Mouse (Mus musculus) myocyte (in vitro differentiated cells): Measurements from ENCODE around the gene Mageb18. TPM values are rescaled to one million over a fixed set of nuclear protein-coding genes. Genes with fewer than 3 reads are reported as not detected.

Experiments used
- H3K27me3 ChIP-seq: one replicate; pipeline ENCODE4 v1.6.1; 2011; ENCODE audit not compliant: control insufficient read depth, insufficient read depth, insufficient read length
- H3K36me3 ChIP-seq: one replicate; pipeline ENCODE4 v1.6.1; 2011; ENCODE audit not compliant: control insufficient read depth, insufficient read depth
- H3K4me2 ChIP-seq: one replicate; pipeline ENCODE4 v1.6.1; 2011; ENCODE audit warnings: low read depth, control low read depth
- H3K4me3 ChIP-seq: one replicate; pipeline ENCODE4 v1.5.1; 2011; ENCODE audit warnings: mild to moderate bottlenecking, control low read depth, moderate library complexity
- H3K79me2 ChIP-seq: one replicate; pipeline ENCODE4 v1.6.1; 2011; ENCODE audit not compliant: control insufficient read depth, insufficient read depth
- H3ac ChIP-seq: one replicate; pipeline ENCODE4 v1.6.1; 2011; ENCODE audit not compliant: control insufficient read depth, insufficient read length
- CEBPB ChIP-seq: IDR thresholded peaks from 2 replicates; pipeline ENCODE4 v1.6.1; 2011; ENCODE audit warnings: mild to moderate bottlenecking, moderate library complexity; ENCODE audit not compliant: poor library complexity, insufficient read depth, severe bottlenecking
- E2F4 ChIP-seq: IDR thresholded peaks from one replicate; pipeline ENCODE4 v1.6.1; 2011; ENCODE audit warnings: mild to moderate bottlenecking, control low read depth, moderate library complexity; ENCODE audit not compliant: insufficient read depth
- MAX ChIP-seq: IDR thresholded peaks from one replicate; pipeline ENCODE4 v1.6.1; 2011; ENCODE audit warnings: low read depth, mild to moderate bottlenecking, control low read depth
- MYOD1 ChIP-seq, 3 experiments: IDR thresholded peaks; one replicate each; pipeline ENCODE4 v1.6.1; 2011; ENCODE audit warnings: control low read depth in 2 of 3, low read depth in 2 of 3, mild to moderate bottlenecking in 2 of 3, moderate library complexity in 1 of 3; ENCODE audit not compliant: insufficient read length in 2 of 3, control insufficient read depth in 1 of 3
- MYOG ChIP-seq, 3 experiments: IDR thresholded peaks; one replicate each; pipeline ENCODE4 v1.6.1; 2011; ENCODE audit warnings: control low read depth in 2 of 3, low read depth in 2 of 3, mild to moderate bottlenecking in 2 of 3; ENCODE audit not compliant: insufficient read length in 2 of 3, control insufficient read depth in 1 of 3, insufficient read depth in 1 of 3
- POLR2A ChIP-seq: IDR thresholded peaks from one replicate; pipeline ENCODE4 v1.6.1; 2011; ENCODE audit warnings: low read depth, mild to moderate bottlenecking, control low read depth, moderate library complexity; ENCODE audit not compliant: insufficient read length
- POLR2AphosphoS2 ChIP-seq: IDR thresholded peaks from one replicate; pipeline ENCODE4 v1.6.1; 2011; ENCODE audit warnings: low read depth, control low read depth; ENCODE audit not compliant: insufficient read length
- REST ChIP-seq: IDR thresholded peaks from one replicate; pipeline ENCODE4 v1.6.1; 2011; ENCODE audit warnings: mild to moderate bottlenecking, control low read depth, moderate library complexity; ENCODE audit not compliant: insufficient read depth, insufficient read length
- SRF ChIP-seq: IDR thresholded peaks from one replicate; pipeline ENCODE4 v1.6.1; 2011; ENCODE audit warnings: low read depth; ENCODE audit not compliant: control insufficient read depth, insufficient read length
- TCF12 ChIP-seq: IDR thresholded peaks from one replicate; pipeline ENCODE4 v1.6.1; 2011; ENCODE audit warnings: mild to moderate bottlenecking, control low read depth; ENCODE audit not compliant: poor library complexity, insufficient read depth, severe bottlenecking
- TCF3 ChIP-seq: IDR thresholded peaks from one replicate; pipeline ENCODE4 v1.6.1; 2011; ENCODE audit warnings: low read depth, control low read depth; ENCODE audit not compliant: insufficient read length
- USF1 ChIP-seq: IDR thresholded peaks from one replicate; pipeline ENCODE4 v1.6.1; 2011; ENCODE audit warnings: low read depth, mild to moderate bottlenecking, control low read depth, moderate library complexity
- polyA plus RNA-seq: library from polyadenylated mRNA; unstranded; fragments of >200 nt; fragmentation: generic; extraction: Trizol; gene quantifications from one replicate; pipeline ENCODE4 v1.2.1, GENCODE M21; 2012; ENCODE audit warnings: missing spikeins

Mageb18 gene
- polyA plus RNA-seq, 1 experiment, result 0.16 TPM

- Histone ChIP-seq H3K27me3 (no peaks in the 10 kb centered on the region), H3K4me3 (no peak overlapping the region), H3K4me2 (no peak overlapping the region), H3K36me3 (no peaks in the 10 kb centered on the region), H3ac (no peak overlapping the region), H3K79me2 (no peaks in the 10 kb centered on the region)
- no peak for TF ChIP-seq REST
- TF ChIP-seq MAX, result no peak
- no peak for TF ChIP-seq SRF
- no peak for TF ChIP-seq POLR2A
- no peak for TF ChIP-seq MYOG (IDR thresholded peaks at IDR 0.05; ENCODE audit: control insufficient read depth in 1 of 3, insufficient read depth in 1 of 3, insufficient read length in 2 of 3, low read depth in 2 of 3)
- TF ChIP-seq POLR2AphosphoS2, result no peak
- no peak for TF ChIP-seq MYOD1 (IDR thresholded peaks at IDR 0.05; ENCODE audit: control insufficient read depth in 1 of 3, insufficient read length in 2 of 3, low read depth in 2 of 3)
- no peak for TF ChIP-seq USF1
- no peak for TF ChIP-seq CEBPB
- no peak for TF ChIP-seq TCF3
- no peak for TF ChIP-seq TCF12
- TF ChIP-seq E2F4, result no peak
Observed at GRCm38 (mm10) chrX:92280619-92281018, 318.8 kb downstream of the Mageb18 start.

Other genes starting within 250 kb of the Mageb18 start
- gene Gm5941, start 109.6 kb downstream of the Mageb18 start, polyA plus RNA-seq, result not detected